Mouse (Mus musculus) skeletal muscle tissue, postnatal 0 days (tissue): ENCODE results near the gene Timm17b. TPM values are rescaled to one million over a fixed set of nuclear protein-coding genes. Genes with fewer than 3 reads are reported as not detected.

Experiments used
- polyA plus RNA-seq: library from polyadenylated mRNA; unstranded; fragments of >200 nt; fragmentation: Nextera tagmentation; extraction: Ambion mirVana; gene quantifications from 2 replicates; pipeline ENCODE4 v1.2.1, GENCODE M21; 2015

Gene Timm17b
- polyA plus RNA-seq: 93.9 and 99.0 TPM in 2 replicates

GRCm38 (mm10) chrX:7898880-7899874 is at the start of gene Timm17b, which contains the start of gene Pqbp1:
TSS of gene Timm17b (plus strand) at chrX:7899357.
TSS of gene Pqbp1 (minus strand) at chrX:7899269.

GRCm38 (mm10) chrX:7878007-7878419 is 21.1 kb upstream of the Timm17b start, which contains the start of gene Pim2:
TSS of gene Pim2 (plus strand) at chrX:7878262.

GRCm38 (mm10) chrX:7883841-7884567 is 15.2 kb upstream of the Timm17b start, which contains the start of gene Slc35a2:
TSS of gene Slc35a2 (plus strand) at chrX:7884028.

GRCm38 (mm10) chrX:7907735-7908134 is 8.6 kb downstream of the Timm17b start, which contains the start of gene Gm10491:
TSS of gene Gm10491 (minus strand) at chrX:7907835.

GRCm38 (mm10) chrX:7909242-7909641 is 10.1 kb downstream of the Timm17b start, which contains the start of gene Gm10490:
TSS of gene Gm10490 (plus strand) at chrX:7909542.

GRCm38 (mm10) chrX:7919601-7920383 is 20.6 kb downstream of the Timm17b start, which contains the start of gene Pcsk1n:
TSS of gene Pcsk1n (plus strand) at chrX:7919822.

GRCm38 (mm10) chrX:7928270-7928790 is 29.2 kb downstream of the Timm17b start, which contains the start of gene Eras:
TSS of gene Eras (minus strand) at chrX:7928607.

GRCm38 (mm10) chrX:7947108-7947899 is 48.1 kb downstream of the Timm17b start, which contains the start of gene Hdac6:
TSS of gene Hdac6 (minus strand) at chrX:7947889.

Other genes starting within 250 kb of the Timm17b start
- 5.2 and 5.6 TPM in 2 replicates for gene Prickle3, start 242.1 kb upstream of the Timm17b start, polyA plus RNA-seq
- gene Plp2, start 228.0 kb upstream of the Timm17b start, polyA plus RNA-seq: 105 and 108 TPM in 2 replicates
- 1.1 and 1.4 TPM in 2 replicates for gene Magix, start 218.1 kb upstream of the Timm17b start, polyA plus RNA-seq
- gene Gpkow, start 202.2 kb upstream of the Timm17b start, polyA plus RNA-seq: 19.0 and 19.1 TPM in 2 replicates
- gene Wdr45, start 185.0 kb upstream of the Timm17b start, polyA plus RNA-seq: 35.2 and 35.6 TPM in 2 replicates
- gene Gm45208, start 177.1 kb upstream of the Timm17b start, polyA plus RNA-seq: not detected in 2 replicates
- gene Praf2, start 170.9 kb upstream of the Timm17b start, polyA plus RNA-seq: 17.1 and 24.0 TPM in 2 replicates
- 2.5 and 3.2 TPM in 2 replicates for gene Ccdc120, start 148.5 kb upstream of the Timm17b start, polyA plus RNA-seq
- gene Tfe3, start 136.8 kb upstream of the Timm17b start, polyA plus RNA-seq: 9.9 and 12.4 TPM in 2 replicates
- gene Gripap1, start 109.6 kb upstream of the Timm17b start, polyA plus RNA-seq: 21.5 and 23.4 TPM in 2 replicates
- gene Kcnd1, start 77.1 kb upstream of the Timm17b start, polyA plus RNA-seq: 0.35 and 0.51 TPM in 2 replicates
- gene Otud5, start 58.0 kb upstream of the Timm17b start, polyA plus RNA-seq: 17.6 and 21.4 TPM in 2 replicates
- 1.0 and 1.1 TPM in 2 replicates for gene Pim2, start 21.1 kb upstream of the Timm17b start, polyA plus RNA-seq
- 16.1 and 22.3 TPM in 2 replicates for gene Slc35a2, start 15.3 kb upstream of the Timm17b start, polyA plus RNA-seq
- gene Pqbp1, start 88 bp upstream of the Timm17b start, polyA plus RNA-seq: 50.7 and 56.9 TPM in 2 replicates
- gene Gm10491, start 8.5 kb downstream of the Timm17b start, polyA plus RNA-seq: not detected in 2 replicates
- not detected in 2 replicates for gene Gm10490, start 10.2 kb downstream of the Timm17b start, polyA plus RNA-seq
- gene Pcsk1n, start 20.5 kb downstream of the Timm17b start, polyA plus RNA-seq: 0.06 and 0.21 TPM in 2 replicates
- not detected in 2 replicates for gene Eras, start 29.2 kb downstream of the Timm17b start, polyA plus RNA-seq
- gene Hdac6, start 48.5 kb downstream of the Timm17b start, polyA plus RNA-seq: 5.4 and 5.6 TPM in 2 replicates
- gene Gata1, start 78.7 kb downstream of the Timm17b start, polyA plus RNA-seq: 0.66 and 0.77 TPM in 2 replicates
- not detected in 2 replicates for gene Glod5, start 119.1 kb downstream of the Timm17b start, polyA plus RNA-seq
- gene Suv39h1, start 175.4 kb downstream of the Timm17b start, polyA plus RNA-seq: 9.1 and 10.1 TPM in 2 replicates
- gene Was, start 191.1 kb downstream of the Timm17b start, polyA plus RNA-seq: 0.35 and 0.71 TPM in 2 replicates
- gene Wdr13, start 233.5 kb downstream of the Timm17b start, polyA plus RNA-seq: 10.3 and 11.4 TPM in 2 replicates
- gene Rbm3, start 246.5 kb downstream of the Timm17b start, polyA plus RNA-seq: 308 and 398 TPM in 2 replicates